Mouse (Mus musculus) kidney, postnatal 36 days (tissue): ENCODE results near the gene Ttc9.

Experiments
- DNase-seq, 2 experiments: peaks; one replicate each; pipeline ENCODE4 v3.0.0; 2021 to 2022; ENCODE audit warnings: mixed read lengths in 2 of 2

The Ttc9 gene

DNA sequence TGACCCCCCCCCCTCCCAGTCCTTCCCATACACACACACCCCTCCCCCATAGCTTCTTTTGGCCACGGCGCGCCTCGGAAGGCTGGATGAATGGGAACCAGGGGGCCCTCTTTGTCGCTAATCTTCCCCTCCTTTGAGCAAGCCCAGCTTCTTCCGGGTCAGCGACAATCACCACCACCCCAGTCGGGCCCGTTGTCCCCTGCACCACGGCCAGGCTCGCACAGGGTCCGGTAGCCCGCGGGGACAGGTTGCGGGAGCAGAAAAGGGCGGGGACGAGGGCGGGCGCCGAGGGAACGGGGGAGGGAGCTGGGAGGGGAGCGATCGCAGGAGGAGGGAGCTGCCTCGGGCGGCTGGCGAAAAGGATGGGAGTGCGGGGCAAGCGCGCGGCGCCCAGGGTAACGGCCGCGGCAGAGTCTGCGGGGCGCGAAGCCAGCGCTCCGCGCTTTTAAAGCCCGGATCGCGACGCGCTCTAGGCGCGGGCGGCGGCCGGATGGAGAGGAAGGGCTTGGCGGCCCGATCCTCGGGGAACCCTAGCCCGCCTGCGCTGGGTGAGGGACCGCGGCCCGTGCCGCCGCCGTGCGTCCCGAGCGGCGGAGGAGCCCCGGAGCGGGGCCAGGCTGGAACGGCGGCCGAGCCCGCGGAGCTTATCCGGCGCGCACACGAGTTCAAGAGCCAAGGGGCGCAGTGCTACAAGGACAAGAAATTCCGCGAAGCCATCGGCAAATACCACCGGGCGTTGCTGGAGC is at the start of gene Ttc9:
TSS of gene Ttc9 (plus strand) at position 335 of the 746 bp plus-strand sequence.
- peak in 1 of 2 experiments; percentile 39 for DNase-seq

DNA sequence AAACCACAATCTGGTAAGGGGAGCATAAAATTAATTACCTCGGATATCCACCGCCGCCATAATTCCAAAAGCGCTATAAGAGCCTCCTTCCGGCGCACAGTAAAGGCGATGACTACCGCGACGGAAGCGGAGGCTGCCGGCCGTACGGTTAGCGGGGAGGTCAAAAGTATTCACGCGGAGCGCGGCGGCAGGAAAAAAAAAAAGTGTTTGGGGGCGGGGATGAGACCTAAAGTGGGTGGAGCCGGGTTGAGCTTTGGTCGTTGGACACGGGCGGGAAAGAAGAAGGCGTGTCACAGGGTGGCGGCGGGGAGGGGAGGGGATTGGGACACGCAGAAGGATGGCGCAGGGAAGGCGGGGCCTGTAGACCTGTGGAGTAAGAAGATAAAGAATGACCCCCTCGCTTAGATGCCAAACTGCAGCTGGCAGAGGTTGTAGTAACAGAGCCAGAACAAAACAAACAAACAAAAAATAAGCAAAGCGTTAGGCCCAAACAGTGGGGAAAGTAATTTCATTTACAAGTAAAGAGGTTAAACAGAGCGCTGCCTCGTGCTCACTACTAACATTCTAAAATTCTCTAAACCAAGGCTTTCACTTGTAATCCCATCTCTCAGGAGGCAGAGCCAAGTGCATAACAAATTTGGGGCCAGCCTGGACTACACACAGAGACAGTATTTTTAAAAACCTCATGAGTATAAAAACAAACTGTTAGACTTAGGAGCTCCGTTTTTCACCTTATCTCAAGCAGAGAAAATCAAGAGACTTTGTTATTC is 36.0 kb upstream of the Ttc9 start, which contains the start of gene Med6:
TSS of gene Med6 (minus strand) at position 107 of the 770 bp plus-strand sequence.
- peak; percentile 96 for DNase-seq

DNA sequence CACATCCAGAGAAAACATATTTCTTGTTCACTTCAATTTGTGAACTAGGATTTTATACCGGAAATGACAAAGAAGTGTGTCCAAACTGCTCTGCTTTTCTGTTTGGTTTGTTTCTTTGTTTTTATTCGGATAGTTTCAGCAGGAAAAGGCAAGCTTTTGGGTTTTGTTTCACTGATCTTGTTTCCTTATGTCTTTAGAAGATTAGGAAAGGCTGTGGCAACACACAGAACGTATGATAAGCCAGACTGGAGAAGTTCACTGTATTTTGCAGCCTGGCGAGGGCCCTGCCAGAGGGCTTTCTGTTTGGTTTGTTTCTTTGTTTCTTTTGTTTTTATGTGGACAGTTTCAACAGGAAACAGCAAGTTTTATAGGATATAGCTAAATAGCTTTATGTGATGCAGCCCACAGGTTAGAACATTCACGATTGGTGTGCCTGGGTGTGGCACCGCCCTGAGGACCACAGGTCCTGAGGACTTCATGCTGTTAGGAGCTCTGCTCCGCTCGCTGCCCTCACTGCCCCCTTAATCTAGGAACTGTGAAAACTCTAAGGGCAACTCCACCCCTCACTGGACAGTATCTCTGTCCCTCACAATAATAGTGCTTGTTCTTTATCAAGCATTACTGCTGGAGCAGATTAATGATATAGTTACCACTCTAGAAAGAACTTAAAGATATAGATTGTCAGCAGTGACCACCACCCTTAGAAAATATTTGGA is 34.3 kb upstream of the Ttc9 start:
- DNase-seq: no peak

- DNase-seq: no peak
These were observed 25.9 kb upstream of the Ttc9 start for GRCm38 (mm10) chr12:81604995-81605784.

DNA sequence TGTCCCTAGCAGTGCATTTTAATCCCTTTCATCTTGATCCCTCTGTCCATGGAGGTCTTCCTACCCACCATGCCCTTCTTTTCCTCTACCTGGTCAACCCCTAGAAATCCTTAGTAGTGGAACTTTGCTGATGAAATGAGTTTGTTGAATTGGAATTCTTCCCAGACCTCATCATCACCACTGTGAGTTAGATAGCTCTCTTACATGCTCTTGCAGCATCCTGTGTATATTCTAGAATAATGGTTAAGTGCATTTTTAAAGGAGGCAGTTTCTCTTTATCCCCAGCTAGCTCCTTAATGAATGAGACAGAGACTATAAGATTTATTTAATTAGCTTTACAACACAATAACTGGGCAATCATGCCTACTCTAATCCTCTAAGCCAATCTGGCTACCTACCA is 21.6 kb upstream of the Ttc9 start:
- DNase-seq: no peak

DNA sequence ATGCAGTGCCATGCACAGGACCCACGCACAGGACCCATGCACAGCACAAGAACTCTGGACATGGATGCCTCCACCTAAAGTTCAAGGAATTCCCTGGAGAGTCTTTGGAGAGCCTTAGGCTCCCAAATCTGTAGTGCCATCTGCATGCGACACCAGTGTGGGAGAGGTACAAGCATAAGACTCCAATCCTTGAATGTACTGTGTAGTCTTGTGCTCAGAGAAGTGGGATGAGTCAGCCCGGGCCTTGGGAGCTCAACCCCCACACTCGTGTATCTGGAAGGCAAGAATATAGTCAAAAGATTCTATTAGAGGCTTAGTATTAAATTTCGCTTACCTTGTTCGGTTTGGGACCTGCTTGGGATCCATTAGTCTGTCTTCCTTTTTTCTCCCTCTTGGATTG is 15.2 kb upstream of the Ttc9 start:
- DNase-seq: no peak

DNA sequence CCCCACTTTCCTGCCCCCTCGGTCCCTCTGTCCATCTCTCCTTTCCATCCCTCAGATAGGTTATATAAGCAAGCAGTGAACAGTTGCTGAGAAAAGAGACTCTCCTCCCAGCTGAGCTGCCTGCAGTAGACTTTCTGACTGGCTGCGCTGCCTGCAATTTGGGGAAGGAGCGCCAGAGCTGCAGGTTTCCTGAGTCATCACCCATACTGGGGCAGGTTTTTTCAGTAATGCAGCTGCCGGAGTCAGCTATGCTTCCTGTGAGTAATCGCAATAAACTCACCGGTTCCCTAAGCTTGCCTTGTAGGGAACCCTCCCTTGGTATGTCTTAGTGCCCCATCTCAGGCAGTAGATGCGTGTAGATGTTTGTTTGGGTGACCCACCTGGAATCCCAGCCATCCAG is 14.1 kb upstream of the Ttc9 start:
- DNase-seq: no peak

DNA sequence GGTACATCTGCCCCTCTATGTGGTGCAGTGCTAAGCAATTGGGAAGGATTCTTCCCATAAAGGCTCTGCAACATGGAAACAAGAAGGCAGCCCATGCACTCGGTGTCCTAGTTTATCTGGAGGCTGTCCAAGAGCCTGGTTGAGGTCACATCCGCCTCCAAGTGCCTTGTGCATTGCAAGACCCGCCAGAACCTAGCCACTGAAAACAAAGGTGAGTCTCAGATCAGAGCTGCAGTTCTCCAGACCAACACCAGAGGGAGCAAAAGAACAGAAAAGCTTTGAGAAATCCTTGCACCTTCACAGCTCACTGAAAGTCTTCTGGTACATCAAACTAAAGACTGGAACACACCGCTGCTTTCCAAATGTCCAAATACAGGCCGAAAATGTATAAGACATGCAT is 11.7 kb upstream of the Ttc9 start:
- DNase-seq: peak; percentile 67 to 88

DNA sequence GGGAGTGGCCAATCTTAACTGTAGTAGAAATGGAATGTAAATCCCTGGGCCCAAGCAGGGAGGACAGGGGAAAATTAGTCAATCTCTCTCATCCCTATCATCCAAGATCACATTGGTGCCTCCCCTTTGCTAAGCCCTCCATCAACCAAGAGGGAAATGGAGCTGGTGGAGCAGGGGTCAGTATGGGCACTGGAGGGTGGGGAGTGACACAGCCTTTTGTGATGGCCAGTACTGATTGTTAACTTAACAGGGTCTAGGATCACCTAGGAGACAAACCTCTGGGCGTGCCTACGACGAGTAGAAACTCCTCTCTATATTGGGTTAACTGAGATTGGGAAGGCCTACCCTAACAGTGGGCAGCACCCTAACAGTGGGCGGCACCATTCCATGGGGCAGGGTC is 7.7 kb upstream of the Ttc9 start:
- DNase-seq: no peak

DNA sequence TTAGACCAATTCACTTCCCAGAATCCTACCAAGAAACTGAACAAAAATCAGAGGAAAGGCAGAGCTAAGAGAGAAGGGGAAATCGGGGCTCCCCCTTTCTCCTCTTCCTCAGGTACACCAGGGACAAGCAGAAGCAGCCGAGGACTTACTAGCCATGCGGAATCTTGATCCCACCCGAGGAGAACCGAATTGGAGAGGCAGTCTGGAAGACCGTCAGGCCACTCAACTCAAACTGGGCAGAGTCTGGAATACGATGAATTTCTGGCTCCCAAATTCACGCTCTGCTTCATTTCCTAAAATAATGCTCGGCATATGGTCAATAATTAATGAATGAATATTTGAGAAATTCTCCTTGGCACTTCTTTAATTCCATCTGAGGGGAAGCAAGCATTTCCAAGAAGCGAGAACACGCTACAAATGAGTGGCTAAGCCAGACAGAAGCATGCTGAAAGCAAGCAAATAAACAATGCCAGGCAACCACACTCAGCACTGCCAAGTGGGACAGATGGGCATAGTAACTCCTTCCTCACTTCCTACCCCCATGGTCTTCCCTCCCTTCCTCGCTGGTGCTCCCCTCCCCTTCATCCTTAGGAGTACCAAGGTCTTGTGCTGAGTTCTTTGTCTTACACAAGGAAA is 4.7 kb upstream of the Ttc9 start:
- DNase-seq: no peak

- no peak for DNase-seq
These were observed 3.6 kb upstream of the Ttc9 start for GRCm38 (mm10) chr12:81627426-81627825.

- no peak for DNase-seq
These were observed 3.0 kb upstream of the Ttc9 start for GRCm38 (mm10) chr12:81628091-81628490.

DNA sequence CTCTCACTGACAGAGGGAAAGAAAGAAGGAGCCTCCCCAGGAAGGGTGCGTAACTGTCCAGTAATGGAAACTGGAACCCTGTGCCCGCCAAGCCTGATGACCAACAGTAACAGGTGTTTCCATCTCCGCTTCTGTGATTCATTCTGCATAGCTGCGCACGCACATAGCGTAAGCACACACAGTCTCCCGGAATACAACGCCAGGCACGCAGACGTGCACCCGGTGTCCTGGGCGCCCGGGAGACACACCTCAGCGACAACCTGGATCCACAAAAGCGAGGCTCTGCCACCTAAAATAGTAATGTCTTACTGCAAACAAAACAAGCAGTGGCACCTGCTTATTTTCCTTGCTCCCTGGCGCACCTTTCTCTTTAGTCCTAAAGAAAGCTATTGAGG is 532 bp upstream of the Ttc9 start:
- DNase-seq: peak in 1 of 2 experiments; percentile 10

DNA sequence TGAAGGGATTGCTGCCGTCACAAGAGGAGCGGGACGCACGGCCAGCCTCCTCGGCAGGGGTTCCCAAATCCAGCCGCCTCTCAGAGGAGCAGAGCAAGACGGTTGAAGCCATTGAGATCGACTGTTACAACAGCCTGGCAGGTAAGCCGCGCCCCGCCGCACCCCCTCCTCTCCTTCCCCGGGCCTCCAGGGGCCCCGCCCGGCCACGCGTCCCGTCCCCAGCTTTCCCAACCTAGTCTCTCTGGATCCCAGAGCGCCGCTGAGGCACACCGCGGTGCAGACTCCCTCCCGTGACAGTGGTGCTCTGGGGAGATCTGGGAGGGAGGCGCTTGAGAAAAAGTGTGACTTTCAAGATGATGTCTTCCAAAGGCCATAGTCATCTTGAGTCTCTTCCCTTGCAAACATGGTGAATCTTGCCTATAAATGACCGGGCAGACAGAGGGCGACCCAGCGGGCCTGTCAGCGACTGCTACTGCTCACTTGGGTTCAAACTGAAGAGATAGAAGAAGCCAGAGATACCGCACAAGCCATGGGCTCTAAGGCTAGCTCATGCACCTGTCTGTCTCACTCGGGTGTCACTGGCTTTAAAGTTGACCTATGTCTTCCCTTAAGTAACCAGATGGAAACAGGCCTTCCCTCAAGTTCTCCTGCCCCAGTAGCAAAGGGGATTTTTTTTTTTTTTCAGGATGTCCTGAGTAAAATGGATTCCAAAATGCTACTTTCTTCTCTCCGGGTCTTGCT is 782 bp downstream of the Ttc9 start:
- DNase-seq: no peak

DNA sequence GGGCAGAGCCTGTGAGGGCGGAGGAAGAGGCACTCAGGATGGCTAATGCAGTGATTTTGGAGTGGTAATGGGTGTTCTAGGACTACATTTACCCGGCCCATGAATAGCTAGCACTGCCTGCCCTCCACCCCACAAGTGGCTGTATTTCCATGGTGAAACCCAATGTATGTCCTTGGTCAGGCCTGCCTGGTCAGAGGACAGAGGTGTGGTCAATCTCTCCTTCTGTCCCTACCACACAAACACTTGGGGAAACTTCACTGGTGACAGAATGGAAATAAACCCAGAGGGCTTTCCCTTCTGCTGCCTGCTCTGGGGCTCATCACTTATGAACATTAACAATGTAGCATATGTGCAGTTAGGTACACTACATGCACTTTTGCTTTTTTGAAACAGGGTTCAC is 2.2 kb downstream of the Ttc9 start:
- no peak for DNase-seq

DNA sequence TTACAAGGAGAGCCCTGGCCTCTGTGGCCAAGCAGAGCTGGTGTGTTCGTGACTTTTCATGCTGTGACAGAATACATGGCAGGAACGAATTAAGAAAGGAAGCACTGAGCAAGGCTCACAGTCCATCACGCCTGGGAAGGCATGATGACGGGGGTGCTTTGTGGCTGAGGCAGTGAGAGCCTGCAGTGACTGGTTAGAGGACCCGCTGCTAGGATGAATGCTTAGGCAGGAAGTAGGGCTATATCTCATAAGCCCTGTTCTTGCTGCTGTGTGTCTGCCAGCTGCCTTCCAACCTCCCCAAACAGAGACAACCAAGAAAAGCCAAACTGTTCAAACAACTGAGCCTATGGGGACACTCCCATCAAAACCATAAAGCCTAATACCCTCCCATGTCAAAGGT is 9.6 kb downstream of the Ttc9 start:
- DNase-seq: no peak

DNA sequence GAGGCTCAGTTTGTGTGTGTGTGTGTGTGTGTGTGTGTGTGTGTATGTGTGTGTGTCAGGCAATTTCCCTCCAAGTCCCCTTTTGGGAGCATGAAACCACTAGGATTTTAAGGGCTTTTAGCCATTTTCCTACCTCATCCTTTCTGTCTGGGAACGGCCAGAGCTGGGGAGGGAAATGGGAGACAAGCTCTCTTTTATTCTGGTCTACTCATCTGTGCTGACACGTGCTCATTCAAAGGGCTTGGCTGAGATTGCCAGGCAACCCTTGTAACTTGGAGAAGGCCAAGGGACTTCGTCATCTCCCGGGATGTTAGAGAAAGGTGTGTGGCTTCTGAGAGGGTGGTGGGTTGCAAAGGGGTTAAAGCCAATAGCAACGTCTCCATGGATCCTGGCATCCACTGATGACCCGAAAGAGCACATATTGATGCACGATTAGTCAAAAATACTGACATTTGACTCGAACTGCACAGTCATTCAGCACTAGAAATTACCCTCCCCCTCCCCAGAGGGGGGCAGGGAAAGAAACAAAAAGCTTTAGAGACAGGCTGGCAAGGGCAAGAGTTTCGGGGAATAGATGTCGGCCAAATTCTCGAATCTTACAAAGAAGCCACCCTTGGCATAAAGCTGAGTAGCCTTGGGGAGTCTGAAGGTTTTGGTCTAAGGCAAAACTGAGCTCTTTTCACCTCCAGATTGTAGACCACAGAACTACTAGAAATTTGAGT is 11.5 kb downstream of the Ttc9 start:
- no peak for DNase-seq

DNA sequence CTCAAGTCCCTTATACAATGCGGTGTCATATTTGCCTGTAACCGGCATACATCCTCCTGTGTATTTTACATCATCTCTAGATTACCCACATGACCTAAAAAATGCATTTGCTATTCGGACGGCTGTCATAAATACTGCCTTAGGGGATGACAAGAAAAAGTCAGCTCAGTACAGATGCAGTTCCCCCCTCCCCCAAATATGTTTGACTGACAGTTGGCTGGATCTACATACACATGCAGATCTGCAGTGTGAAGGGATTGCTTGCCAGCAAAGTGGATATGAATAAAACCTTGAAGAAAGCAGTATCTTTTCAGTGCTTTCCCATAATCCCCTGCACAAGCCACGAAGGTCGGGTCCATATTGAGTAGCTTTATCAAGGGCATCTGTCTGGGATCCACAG is 15.8 kb downstream of the Ttc9 start:
- DNase-seq: no peak

GRCm38 (mm10) chr12:81653344-81653743 is 22.3 kb downstream of the Ttc9 start:
- no peak for DNase-seq

DNA sequence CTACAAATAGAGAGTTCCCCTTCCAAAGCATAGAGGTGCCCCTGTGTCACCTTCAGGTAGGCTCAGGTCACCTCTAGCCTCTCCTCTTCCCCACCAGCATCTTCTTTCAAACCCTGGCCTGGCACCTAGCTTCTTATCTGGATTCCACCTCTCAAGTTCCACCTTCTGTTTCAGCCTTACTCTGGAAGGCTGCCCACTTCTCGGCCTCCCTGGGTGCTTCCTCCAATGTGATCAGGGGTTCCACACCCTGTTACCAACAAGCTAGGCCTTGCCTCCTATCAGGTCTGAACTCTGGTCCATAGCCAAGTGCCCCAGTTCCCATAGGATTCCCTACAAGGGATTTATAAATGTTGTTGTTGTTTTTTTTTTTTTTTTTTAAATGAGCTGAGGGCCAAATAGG is 26.3 kb downstream of the Ttc9 start:
- DNase-seq: peak in 1 of 2 experiments; percentile 24

DNA sequence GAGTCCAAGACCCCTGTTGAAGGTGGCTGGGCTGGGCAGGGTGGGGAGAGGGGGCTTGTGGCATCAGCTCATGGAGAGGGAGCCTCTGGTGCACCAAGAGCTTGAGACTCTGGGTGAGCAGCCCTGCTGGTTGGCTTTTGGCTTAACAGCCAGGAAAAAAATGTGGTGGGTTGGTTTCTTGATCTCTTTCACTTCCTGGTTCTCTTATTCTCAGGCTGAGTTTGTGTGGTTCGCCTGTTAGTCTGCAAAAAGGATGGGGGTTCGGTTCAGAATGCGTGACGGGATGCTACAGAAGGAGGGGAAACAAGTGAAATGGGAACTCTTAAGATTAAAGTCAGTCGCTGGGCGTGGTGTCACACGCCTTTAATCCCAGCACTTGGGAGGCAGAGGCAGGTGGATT is 27.0 kb downstream of the Ttc9 start:
- no peak for DNase-seq
